Mouse (Mus musculus) MEL (cell line): ENCODE data around the gene P2rx3. TPM values are rescaled to one million over a fixed set of nuclear protein-coding genes. Genes with fewer than 3 reads are reported as not detected.

Source experiments
- DNase-seq: peaks from one replicate; pipeline ENCODE4 v3.0.0; 2011; ENCODE audit warnings: low read depth, low spot score
- H3K27ac ChIP-seq: 2 replicates; pipeline ENCODE4 v1.5.1; 2012; ENCODE audit warnings: low read depth, mild to moderate bottlenecking, control low read depth, low read length, moderate library complexity; ENCODE audit not compliant: control insufficient read depth
- H3K27me3 ChIP-seq, 2 experiments: fragments of 150-350 bp in 1 of 2; sonication (generic) in 1 of 2; 2 replicates each; pipeline ENCODE4 v1.6.1; 2012; ENCODE audit warnings: low read length in 2 of 2, mild to moderate bottlenecking in 2 of 2, improper control_type of control experiment in 1 of 2, moderate library complexity in 1 of 2; ENCODE audit not compliant: insufficient read depth in 2 of 2, control insufficient read depth in 1 of 2
- H3K36me3 ChIP-seq, 2 experiments: 2 replicates each; pipeline ENCODE4 v1.6.1; 2012 to 2014; ENCODE audit warnings: low read length in 2 of 2, improper control_type of control experiment in 1 of 2, inconsistent platforms in 1 of 2, mild to moderate bottlenecking in 1 of 2; ENCODE audit not compliant: insufficient read depth in 2 of 2, control insufficient read depth in 1 of 2
- H3K4me1 ChIP-seq, 2 experiments: fragments of 150-350 bp in 1 of 2; sonication (generic) in 1 of 2; 2 replicates each; pipeline ENCODE4 v1.6.1; 2012; ENCODE audit warnings: low read length in 2 of 2, improper control_type of control experiment in 1 of 2, mild to moderate bottlenecking in 1 of 2; ENCODE audit not compliant: insufficient read depth in 2 of 2, control insufficient read depth in 1 of 2
- H3K4me3 ChIP-seq, 2 experiments: fragments of 150-350 bp in 1 of 2; sonication (generic) in 1 of 2; 2 replicates each; pipeline ENCODE4 v1.5.1; 2012; ENCODE audit warnings: low read depth in 2 of 2, low read length in 2 of 2, mild to moderate bottlenecking in 2 of 2, moderate library complexity in 2 of 2, control low read depth in 1 of 2, improper control_type of control experiment in 1 of 2; ENCODE audit not compliant: control insufficient read depth in 1 of 2, insufficient read depth in 1 of 2
- H3K79me2 ChIP-seq: 2 replicates; pipeline ENCODE4 v1.6.1; 2012; ENCODE audit warnings: mild to moderate bottlenecking, low read length, moderate library complexity; ENCODE audit not compliant: control insufficient read depth, poor library complexity, insufficient read depth
- H3K9ac ChIP-seq: 2 replicates; pipeline ENCODE4 v1.6.1; 2012; ENCODE audit warnings: low read depth, mild to moderate bottlenecking, control low read depth, low read length, moderate library complexity; ENCODE audit not compliant: control insufficient read depth, poor library complexity, severe bottlenecking
- H3K9me3 ChIP-seq: fragments of 150-350 bp; sonication (generic); replicated peaks from 2 replicates; pipeline ENCODE4 v1.6.1; 2012; ENCODE audit warnings: mild to moderate bottlenecking, low read length, improper control_type of control experiment, moderate library complexity; ENCODE audit not compliant: insufficient read depth
- CHD2 ChIP-seq: IDR thresholded peaks from 2 replicates; pipeline ENCODE4 v1.6.1; 2011; ENCODE audit warnings: low read length, improper control_type of control experiment
- CTCF ChIP-seq, 3 experiments: IDR thresholded peaks in 2 of 3; conservative IDR thresholded peaks in 1 of 3; 2 replicates each; pipeline ENCODE4 v1.5.1; 2011 to 2012; ENCODE audit warnings: low read length in 3 of 3, low read depth in 2 of 3, mild to moderate bottlenecking in 2 of 3, improper control_type of control experiment in 1 of 3, inconsistent platforms in 1 of 3, mixed read lengths in 1 of 3, moderate library complexity in 1 of 3; ENCODE audit not compliant: control insufficient read depth in 1 of 3, insufficient read depth in 1 of 3, poor library complexity in 1 of 3, severe bottlenecking in 1 of 3
- E2F4 ChIP-seq: IDR thresholded peaks from 2 replicates; pipeline ENCODE4 v1.6.1; 2011; ENCODE audit warnings: low read depth, low read length, improper control_type of control experiment, borderline replicate concordance
- ELF1 ChIP-seq: IDR thresholded peaks from 2 replicates; pipeline ENCODE4 v1.6.1; 2014; ENCODE audit warnings: low read depth, mild to moderate bottlenecking, inconsistent platforms, low read length, improper control_type of control experiment, moderate library complexity
- EP300 ChIP-seq, 2 experiments: IDR thresholded peaks; 2 replicates each; pipeline ENCODE4 v1.6.1; 2011; ENCODE audit warnings: improper control_type of control experiment in 2 of 2, low read length in 2 of 2, low read depth in 1 of 2, mild to moderate bottlenecking in 1 of 2
- GABPA ChIP-seq: IDR thresholded peaks from 2 replicates; pipeline ENCODE4 v1.6.1; 2012; ENCODE audit warnings: low read depth, mild to moderate bottlenecking, inconsistent platforms, low read length, improper control_type of control experiment, moderate library complexity
- HCFC1 ChIP-seq: IDR thresholded peaks from 2 replicates; pipeline ENCODE4 v1.6.1; 2012; ENCODE audit warnings: low read depth, mild to moderate bottlenecking, inconsistent platforms, low read length, improper control_type of control experiment, moderate library complexity
- JUND ChIP-seq: IDR thresholded peaks from 2 replicates; pipeline ENCODE4 v1.6.1; 2011; ENCODE audit warnings: low read depth, mild to moderate bottlenecking, improper control_type of control experiment, low read length
- MAFK ChIP-seq: IDR thresholded peaks from 2 replicates; pipeline ENCODE4 v1.6.1; 2011; ENCODE audit warnings: low read depth, mild to moderate bottlenecking, low read length, improper control_type of control experiment, borderline replicate concordance
- MAX ChIP-seq: IDR thresholded peaks from 2 replicates; pipeline ENCODE4 v1.6.1; 2011; ENCODE audit warnings: low read length, improper control_type of control experiment
- MAZ ChIP-seq: IDR thresholded peaks from 2 replicates; pipeline ENCODE4 v1.6.1; 2012; ENCODE audit warnings: low read depth, mild to moderate bottlenecking, inconsistent platforms, low read length, improper control_type of control experiment
- MYC ChIP-seq: IDR thresholded peaks from 2 replicates; pipeline ENCODE4 v1.6.1; 2011; ENCODE audit warnings: low read depth, mild to moderate bottlenecking, low read length, improper control_type of control experiment, moderate library complexity
- NELFE ChIP-seq: IDR thresholded peaks from 2 replicates; pipeline ENCODE4 v1.6.1; 2011; ENCODE audit warnings: low read depth, low read length, improper control_type of control experiment
- POLR2A ChIP-seq, 2 experiments: IDR thresholded peaks; 2 replicates each; pipeline ENCODE4 v1.6.1; 2011 to 2012; ENCODE audit warnings: low read length in 2 of 2, mild to moderate bottlenecking in 2 of 2, control low read depth in 1 of 2, improper control_type of control experiment in 1 of 2, low read depth in 1 of 2, moderate library complexity in 1 of 2; ENCODE audit not compliant: control insufficient read depth in 1 of 2, insufficient read depth in 1 of 2, poor library complexity in 1 of 2
- POLR2AphosphoS2 ChIP-seq: IDR thresholded peaks from 2 replicates; pipeline ENCODE4 v1.6.1; 2011; ENCODE audit warnings: low read length, improper control_type of control experiment
- RAD21 ChIP-seq: IDR thresholded peaks from 2 replicates; pipeline ENCODE4 v1.6.1; 2011; ENCODE audit warnings: mild to moderate bottlenecking, low read depth, low read length, improper control_type of control experiment
- SMC3 ChIP-seq: IDR thresholded peaks from 2 replicates; pipeline ENCODE4 v1.6.1; 2011; ENCODE audit warnings: low read depth, low read length, improper control_type of control experiment
- TCF12 ChIP-seq: IDR thresholded peaks from 2 replicates; pipeline ENCODE4 v1.6.1; 2014; ENCODE audit warnings: low read depth, mild to moderate bottlenecking, inconsistent platforms, low read length, improper control_type of control experiment, moderate library complexity
- UBTF ChIP-seq: IDR thresholded peaks from 2 replicates; pipeline ENCODE4 v1.6.1; 2012; ENCODE audit warnings: low read depth, mild to moderate bottlenecking, inconsistent platforms, low read length, improper control_type of control experiment, moderate library complexity, borderline replicate concordance; ENCODE audit not compliant: insufficient read depth
- ZKSCAN1 ChIP-seq: IDR thresholded peaks from 2 replicates; pipeline ENCODE4 v1.6.1; 2012; ENCODE audit warnings: low read depth, mild to moderate bottlenecking, inconsistent platforms, low read length, improper control_type of control experiment, moderate library complexity
- ZMIZ1 ChIP-seq: IDR thresholded peaks from 2 replicates; pipeline ENCODE4 v1.6.1; 2012; ENCODE audit warnings: low read depth, mild to moderate bottlenecking, inconsistent platforms, low read length, improper control_type of control experiment, moderate library complexity
- ZNF384 ChIP-seq: IDR thresholded peaks from 2 replicates; pipeline ENCODE4 v1.6.1; 2012; ENCODE audit warnings: low read depth, mild to moderate bottlenecking, inconsistent platforms, low read length, improper control_type of control experiment
- polyA plus RNA-seq, 2 experiments: library from polyadenylated mRNA; stranded (reverse) in 1 of 2; unstranded in 1 of 2; fragments of >175 nt in 1 of 2; fragments of >200 nt in 1 of 2; gene quantifications; 2 replicates each; pipeline versions ENCODE4 v1.2.1 to v1.2.4; 2012; ENCODE audit warnings: low replicate concordance in 2 of 2, low read depth in 1 of 2; ENCODE audit not compliant: insufficient read length in 2 of 2, insufficient read depth in 1 of 2, missing spikeins in 1 of 2
- total RNA-seq: library from RNA; depleted of rRNA; stranded (reverse); fragments of 300-350 nt; gene quantifications from 2 replicates; pipeline ENCODE4 v1.2.3, GENCODE M21; 2012

P2rx3 gene
- total and polyA plus RNA-seq, 3 experiments, result 0.36 TPM; not detected in 2

DNA sequence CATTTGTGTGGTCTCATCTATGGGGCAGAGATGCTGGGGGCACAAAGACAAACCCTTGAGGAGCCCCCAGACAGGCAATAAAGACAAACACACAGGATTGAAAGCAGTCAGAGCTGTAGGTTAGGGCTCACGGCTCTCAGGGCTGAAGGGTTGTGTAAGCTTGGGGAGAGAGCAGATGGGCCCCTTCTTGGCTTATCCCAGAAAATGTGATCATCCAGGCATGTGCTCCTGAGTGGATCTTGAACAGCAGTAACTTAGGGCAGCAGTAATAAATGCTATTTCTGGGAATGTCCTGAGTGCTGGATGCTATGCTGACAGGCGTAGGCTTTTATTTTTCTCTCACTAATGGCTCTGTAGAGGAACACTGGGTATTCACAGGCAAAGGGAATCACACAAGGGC, 31.4 kb upstream of the P2rx3 start:
- Histone ChIP-seq H3K79me2 (no peaks in the 10 kb centered on the region), H3K36me3 (no peaks in the 10 kb centered on the region), H3K4me3 (no peak overlapping the region)
- no peak for DNase-seq
- TF ChIP-seq POLR2A (IDR thresholded peaks at IDR 0.05; ENCODE audit: control insufficient read depth in 1 of 2, insufficient read depth in 1 of 2, low read depth in 1 of 2, low read length in 2 of 2, poor library complexity in 1 of 2) (no peak), CTCF (IDR thresholded peaks at IDR 0.05 in 2 of 3, conservative IDR thresholded peaks at IDR 0.05 in 1 of 3; ENCODE audit: control insufficient read depth in 1 of 3, insufficient read depth in 1 of 3, low read depth in 2 of 3, low read length in 3 of 3, poor library complexity in 1 of 3, severe bottlenecking in 1 of 3) (no peak), SMC3 (no peak), ELF1 (no peak), CHD2 (no peak), MYC (no peak), MAZ (no peak), GABPA (no peak), JUND (no peak), MAX (no peak), EP300 (IDR thresholded peaks at IDR 0.05; ENCODE audit: low read depth in 1 of 2, low read length in 2 of 2) (no peak), HCFC1 (no peak), UBTF (no peak)
- TF ChIP-seq, all 39 proteins: peak for 0
- no peaks in the 10 kb centered on the region for H3K9me3 ChIP-seq
- no peaks in the 10 kb centered on the region for H3K4me1 ChIP-seq
- H3K9ac ChIP-seq, result no peak overlapping the region
- no peaks in the 10 kb centered on the region for H3K27me3 ChIP-seq
- no peak overlapping the region for H3K27ac ChIP-seq

DNA sequence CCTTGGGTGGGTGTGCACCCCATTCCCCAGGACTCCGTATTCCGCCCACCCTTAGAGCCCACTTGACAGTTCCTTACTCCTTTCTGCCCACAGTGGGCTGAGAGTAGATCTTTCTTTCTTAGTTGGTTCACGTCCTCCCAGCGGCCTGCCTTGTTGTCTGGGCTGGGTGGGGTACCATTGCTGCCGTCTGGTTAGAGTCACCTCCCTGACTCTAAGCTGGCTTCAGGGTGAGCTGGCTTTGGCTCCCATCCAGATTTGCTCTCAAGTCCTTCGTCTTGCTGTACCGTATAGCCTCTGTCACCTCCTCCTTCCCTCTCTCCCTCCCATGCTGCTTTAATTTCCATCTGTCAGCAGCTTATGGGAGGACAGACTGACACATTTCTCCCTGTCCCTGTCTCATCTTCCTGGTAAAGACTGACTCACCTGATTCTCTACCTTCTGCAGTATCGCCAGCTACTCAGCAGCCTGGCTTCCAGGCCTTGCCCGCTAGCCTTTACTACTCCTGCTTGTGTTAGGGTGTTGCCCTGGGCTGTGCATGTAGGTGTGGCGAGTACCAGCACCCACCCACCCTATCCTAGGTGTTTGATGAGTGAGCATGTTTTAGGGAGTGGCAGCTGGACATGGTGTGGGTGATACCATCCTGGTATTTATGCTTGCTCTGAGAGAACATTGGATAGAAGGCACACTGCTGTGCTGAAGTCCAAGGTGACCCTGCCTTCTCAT, 30.8 kb upstream of the P2rx3 start:
- no peak for DNase-seq

More for the DNA sequence above, 30.8 kb upstream of the P2rx3 start:
- Histone ChIP-seq H3K4me1 (no peaks in the 10 kb centered on the region), H3K27ac (no peak overlapping the region), H3K36me3 (no peaks in the 10 kb centered on the region), H3K9ac (no peak overlapping the region), H3K27me3 (no peaks in the 10 kb centered on the region), H3K9me3 (no peaks in the 10 kb centered on the region)
- TF ChIP-seq SMC3, result no peak
- no peak for TF ChIP-seq TCF12
- TF ChIP-seq CHD2, result no peak
- TF ChIP-seq HCFC1, result no peak
- TF ChIP-seq EP300 (IDR thresholded peaks at IDR 0.05; ENCODE audit: low read depth in 1 of 2, low read length in 2 of 2), result no peak
- no peak for TF ChIP-seq E2F4
- no peak for TF ChIP-seq MAFK
- TF ChIP-seq RAD21, result no peak
- TF ChIP-seq ZMIZ1, result no peak
- TF ChIP-seq POLR2AphosphoS2, result no peak
- no peak for TF ChIP-seq NELFE
- no peak for TF ChIP-seq CTCF (IDR thresholded peaks at IDR 0.05 in 2 of 3, conservative IDR thresholded peaks at IDR 0.05 in 1 of 3; ENCODE audit: control insufficient read depth in 1 of 3, insufficient read depth in 1 of 3, low read depth in 2 of 3, low read length in 3 of 3, poor library complexity in 1 of 3, severe bottlenecking in 1 of 3)
- no peak for TF ChIP-seq ZKSCAN1
- no peak for TF ChIP-seq JUND
- no peak for TF ChIP-seq ZNF384
- TF ChIP-seq, all 39 proteins: peak for 0
- H3K79me2 ChIP-seq, result no peaks in the 10 kb centered on the region
- no peak overlapping the region for H3K4me3 ChIP-seq
